ENCODE assay signal across 48 mouse cellular contexts in genomic region chr13:113094618-113095017, GRCm38 (mm10). TPM values are rescaled to one million over a fixed set of nuclear protein-coding genes. Genes with fewer than 3 reads are reported as not detected.
"Had no signal": no experiment of that assay in that cellular context is flagged by ENCODE, and none has a peak within 500 bp of the region (broad histone marks: within the 10 kb centered on the region; RNA-seq: fewer than 3 reads in every experiment).

No protein-coding gene starts in this region.

- H3K9ac ChIP-seq: heart, embryonic 12.5 days; heart, embryonic 13.5 days; heart, embryonic 15.5 days; hindbrain, embryonic 12.5 days; hindbrain, embryonic 13.5 days; hindbrain, embryonic 14.5 days; hindbrain, embryonic 15.5 days; intestine, embryonic 15.5 days; kidney, embryonic 15.5 days had no signal

- H3K4me3 ChIP-seq: heart, embryonic 10.5 days; heart, embryonic 12.5 days; heart, embryonic 13.5 days; heart, embryonic 15.5 days; hindbrain, embryonic 10.5 days; hindbrain, embryonic 12.5 days; hindbrain, embryonic 13.5 days; hindbrain, embryonic 15.5 days; intestine, embryonic 15.5 days; kidney, embryonic 15.5 days; layer of hippocampus, adult 2 months had no signal

- ATAC-seq: hindbrain, embryonic 16.5 days; hindbrain, postnatal 0 days; inflammation-experienced regulatory T-cells, adult 6 months; intestine, embryonic 15.5 days; intestine, embryonic 16.5 days; intestine, postnatal 0 days had no signal

- H3K4me1 ChIP-seq: heart, embryonic 15.5 days; hindbrain, embryonic 12.5 days; hindbrain, embryonic 13.5 days; intestine, embryonic 15.5 days; kidney, embryonic 15.5 days had no signal

- DNase-seq: heart, postnatal 10 days; heart, postnatal 14 days; heart, postnatal 36 days; heart, postnatal 4 days; kidney, adult 11 months; kidney, adult 18-20 months; kidney, adult 2 months; kidney, adult 8-10 months; kidney, adult 9 months; kidney, postnatal 10 days; kidney, postnatal 14 days; kidney, postnatal 25 days; kidney, postnatal 36 days; kidney, postnatal 4 days; layer of hippocampus, adult 9-11 months; layer of hippocampus, postnatal 36 days had no signal

- H3K9me3 ChIP-seq: heart, embryonic 10.5 days; heart, embryonic 12.5 days; heart, embryonic 13.5 days; heart, embryonic 15.5 days; hindbrain, embryonic 10.5 days; hindbrain, embryonic 12.5 days; hindbrain, embryonic 13.5 days; hindbrain, embryonic 15.5 days; intestine, embryonic 15.5 days; kidney, embryonic 15.5 days had no signal

- H3K27me3 ChIP-seq: heart, embryonic 12.5 days; heart, embryonic 13.5 days; heart, embryonic 15.5 days; hindbrain, embryonic 12.5 days; hindbrain, embryonic 13.5 days; hindbrain, embryonic 15.5 days; intestine, embryonic 15.5 days; kidney, embryonic 15.5 days had no signal

- H3K27ac ChIP-seq: heart, embryonic 10.5 days; heart, embryonic 13.5 days; heart, embryonic 15.5 days; hindbrain, embryonic 10.5 days; hindbrain, embryonic 12.5 days; hindbrain, embryonic 13.5 days; hindbrain, embryonic 14.5 days; hindbrain, embryonic 15.5 days; hindbrain, postnatal 0 days; intestine, embryonic 15.5 days; kidney, embryonic 15.5 days; kidney, postnatal 0 days; layer of hippocampus, adult 2 months had no signal

- H3K36me3 ChIP-seq: heart, embryonic 10.5 days; heart, embryonic 12.5 days; heart, embryonic 13.5 days; heart, embryonic 15.5 days; hindbrain, embryonic 10.5 days; hindbrain, embryonic 12.5 days; hindbrain, embryonic 13.5 days; hindbrain, embryonic 15.5 days; intestine, embryonic 15.5 days; kidney, embryonic 15.5 days had no signal

RNA-seq across cellular contexts. Expression of gene Gzma, which starts 6.2 kb away (rescaled TPM):
- total RNA-seq: heart, postnatal 4 days; hindbrain, postnatal 0 days; layer of hippocampus, adult 18-20 months; layer of hippocampus, adult 2 months; layer of hippocampus, adult 8-10 months; layer of hippocampus, postnatal 10 days; layer of hippocampus, postnatal 14 days; layer of hippocampus, postnatal 25 days; layer of hippocampus, postnatal 36 days had no signal
- polyA plus RNA-seq: heart, embryonic 10.5 days; heart, embryonic 11.5 days; heart, embryonic 12.5 days; heart, embryonic 14.5 days; hindbrain, embryonic 10.5 days; hindbrain, embryonic 11.5 days; hindbrain, embryonic 12.5 days; hindbrain, embryonic 13.5 days; hindbrain, embryonic 14.5 days; hindbrain, embryonic 15.5 days; hindbrain, postnatal 0 days; kidney, embryonic 14.5 days; kidney, embryonic 15.5 days had no signal

RNA-seq across cellular contexts. Expression of gene Gpx8, which starts 48.4 kb away (rescaled TPM):
- total RNA-seq: hematopoietic stem cell, adult 5-6 weeks had no signal
- polyA plus RNA-seq: inflammation-experienced regulatory T-cells, adult 6 months had no signal

RNA-seq across cellular contexts. Expression of gene Cdc20b, which starts 59.7 kb away (rescaled TPM):
- total RNA-seq: heart, postnatal 14 days; heart, postnatal 25 days; heart, postnatal 36 days; heart, postnatal 4 days; hematopoietic stem cell, adult 5-6 weeks; layer of hippocampus, adult 18-20 months; layer of hippocampus, postnatal 36 days had no signal
- polyA plus RNA-seq: heart, embryonic 10.5 days; heart, embryonic 12.5 days; heart, embryonic 13.5 days; heart, embryonic 14.5 days; heart, postnatal 0 days; inflammation-experienced regulatory T-cells, adult 6 months; intestine, embryonic 14.5 days; intestine, embryonic 15.5 days; intestine, embryonic 16.5 days; intestine, postnatal 0 days; kidney, adult 2 months; kidney, embryonic 14.5 days; kidney, embryonic 15.5 days; kidney, embryonic 16.5 days; kidney, postnatal 0 days had no signal
